Mouse (Mus musculus) testis, postnatal 10 days (tissue): ENCODE measurements at regions not wholly inside any gene's neighbourhood (a gene's known extent, or its start where the extent isn't known, plus 50 kb on each side); places are given as distances from the start of the nearest gene placed in this dataset.
A peak's percentile ranks its signal among the peaks of the same experiment; 100 is the strongest.

Source experiments
- DNase-seq: peaks from one replicate; pipeline ENCODE4 v3.0.0; 2021; ENCODE audit warnings: low spot score

DNA sequence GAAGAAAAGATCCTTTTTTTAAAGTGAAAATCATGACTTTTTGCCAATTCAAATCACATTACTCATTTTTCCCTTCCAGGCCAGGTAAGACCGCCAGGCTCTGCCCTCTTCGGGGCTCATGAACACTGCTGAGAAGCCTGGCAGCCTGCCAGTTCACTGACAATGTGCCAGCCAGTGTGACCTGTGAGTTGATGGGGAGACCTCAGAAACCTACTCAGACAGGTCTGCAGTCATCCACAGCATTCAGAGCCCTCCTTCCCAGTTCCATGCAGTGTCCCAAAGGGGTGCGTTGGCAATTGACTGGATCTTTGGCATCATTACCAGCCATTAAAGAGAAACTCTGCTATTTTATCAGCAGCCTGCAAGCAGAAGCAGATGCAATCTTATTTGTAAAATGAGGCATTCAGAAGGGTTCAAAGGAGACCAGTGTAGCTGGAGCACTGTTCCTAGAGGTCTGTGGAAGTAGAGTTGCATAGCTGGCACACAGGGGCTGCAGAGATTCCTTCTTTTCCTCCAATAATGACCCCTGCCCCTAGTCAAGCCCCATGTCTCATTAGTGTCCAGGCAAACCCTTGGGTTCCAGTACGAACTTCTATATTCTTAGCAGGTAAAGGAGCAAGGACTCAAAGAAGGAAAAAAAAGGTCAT is 384.4 kb downstream of the Rapgef2 start:
- DNase-seq = peak; percentile 54

DNA sequence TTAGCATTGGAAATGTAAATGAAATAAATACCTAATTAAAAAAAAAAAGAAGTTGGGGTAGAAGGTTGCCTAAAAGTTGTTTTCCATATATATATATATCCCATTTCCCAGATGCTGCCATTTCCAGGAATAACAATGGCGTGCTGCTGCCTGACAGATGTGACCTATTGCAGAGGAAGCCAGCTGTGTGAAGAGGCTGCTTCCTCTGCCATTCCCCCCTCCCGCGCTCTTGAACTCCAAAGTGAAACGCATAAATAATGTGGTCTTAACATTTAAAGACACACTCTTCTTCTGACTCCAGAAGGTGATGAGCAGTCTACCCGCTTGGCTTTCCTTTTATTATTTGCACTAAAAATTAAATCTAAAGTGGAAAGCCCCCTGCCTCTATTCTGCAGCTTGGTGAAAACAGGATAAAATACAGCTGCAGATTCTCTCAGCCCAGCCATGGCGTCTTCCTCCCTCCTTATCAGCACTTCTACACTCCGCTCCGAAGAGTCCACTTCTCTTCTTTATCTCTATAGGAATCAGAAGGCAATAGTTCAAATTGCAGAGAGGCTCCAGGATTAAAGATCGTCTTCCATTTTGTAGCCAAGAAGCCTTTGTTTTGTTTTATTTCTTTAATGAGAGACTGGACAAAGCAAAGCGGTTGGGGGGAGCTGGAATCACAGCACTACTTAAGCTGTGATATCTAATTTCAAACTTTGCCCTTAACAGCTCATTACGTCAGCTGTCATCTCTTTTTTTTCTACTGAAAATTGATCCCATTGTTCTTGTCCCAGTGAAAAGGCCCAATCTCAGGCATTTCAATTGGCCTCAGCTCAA is 385.1 kb downstream of the Rapgef2 start:
- DNase-seq = no peak

DNA sequence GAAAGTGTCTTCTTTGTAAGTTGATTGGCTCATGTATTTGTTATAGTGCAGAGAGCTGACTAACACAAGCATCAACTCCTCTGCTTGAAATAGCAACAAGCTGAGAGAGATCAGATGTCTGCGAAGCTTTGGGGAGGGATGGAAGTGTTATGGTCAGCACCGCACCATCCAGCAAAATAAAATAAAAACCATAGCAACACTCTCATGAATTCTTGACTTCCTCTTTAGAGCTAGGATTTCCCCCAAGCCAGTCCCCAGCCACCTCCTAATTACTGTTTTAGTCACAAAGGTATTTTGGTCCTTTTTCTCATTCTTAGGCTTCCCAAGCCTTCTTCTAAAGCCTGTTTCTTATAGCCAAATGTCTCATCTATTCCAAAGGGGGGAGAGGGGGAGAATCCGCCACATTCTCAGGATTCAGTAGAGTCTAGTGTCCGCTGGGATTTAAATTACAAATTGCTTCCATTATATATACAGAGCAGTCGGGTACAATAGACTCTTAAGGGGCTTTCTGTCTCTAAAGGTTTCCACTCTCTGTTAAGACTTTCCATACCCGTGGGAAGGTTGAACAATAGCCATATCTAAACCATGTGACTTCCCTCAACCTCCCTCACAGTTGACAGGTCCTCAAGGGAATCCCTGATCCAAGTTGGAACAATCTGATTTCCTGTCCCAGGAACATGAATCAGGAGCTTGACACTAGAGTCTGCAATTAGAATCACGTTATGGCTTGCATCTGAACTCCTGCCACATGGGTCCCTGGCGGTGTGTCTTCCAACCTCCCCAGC is 386.7 kb downstream of the Rapgef2 start:
- no peak for DNase-seq

DNA sequence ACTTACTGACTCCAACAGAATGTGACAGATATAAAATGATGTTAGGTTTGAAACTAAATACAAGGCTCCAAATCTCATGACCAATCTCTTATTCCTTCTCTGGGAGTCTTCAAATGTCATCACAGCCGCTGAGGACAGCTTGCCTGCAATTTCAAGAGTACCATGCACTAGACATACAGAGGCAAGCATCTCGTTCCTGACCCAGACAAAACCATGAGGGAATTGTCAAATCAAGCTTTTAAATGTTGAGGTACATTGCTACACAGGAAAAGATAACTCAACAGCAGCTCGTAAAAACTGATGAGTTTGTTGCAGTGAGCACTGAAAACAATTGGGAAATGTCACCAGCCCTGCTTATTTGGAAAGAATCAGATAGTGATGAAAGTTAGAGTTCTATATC is 397.0 kb downstream of the Rapgef2 start:
- DNase-seq = no peak

DNA sequence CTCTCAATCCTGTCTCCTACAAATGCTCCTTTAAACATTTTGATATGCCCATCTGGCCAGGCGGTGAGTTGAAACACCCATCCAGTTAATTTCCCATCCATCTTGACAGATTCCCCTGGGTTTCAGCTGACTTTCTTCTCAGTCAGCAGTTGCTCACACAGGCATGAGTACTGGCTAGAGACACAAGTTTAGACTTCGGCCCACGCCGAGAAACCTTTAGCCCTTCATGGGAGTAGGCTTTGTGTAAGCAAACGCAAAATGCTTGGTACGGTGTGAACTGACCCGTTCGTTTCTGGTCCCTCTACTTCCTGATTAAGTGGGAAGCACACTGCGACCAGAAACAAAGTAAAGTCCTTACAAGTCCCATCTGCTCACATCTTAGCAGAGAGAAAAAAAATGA is 401.6 kb downstream of the Rapgef2 start:
- no peak for DNase-seq

DNA sequence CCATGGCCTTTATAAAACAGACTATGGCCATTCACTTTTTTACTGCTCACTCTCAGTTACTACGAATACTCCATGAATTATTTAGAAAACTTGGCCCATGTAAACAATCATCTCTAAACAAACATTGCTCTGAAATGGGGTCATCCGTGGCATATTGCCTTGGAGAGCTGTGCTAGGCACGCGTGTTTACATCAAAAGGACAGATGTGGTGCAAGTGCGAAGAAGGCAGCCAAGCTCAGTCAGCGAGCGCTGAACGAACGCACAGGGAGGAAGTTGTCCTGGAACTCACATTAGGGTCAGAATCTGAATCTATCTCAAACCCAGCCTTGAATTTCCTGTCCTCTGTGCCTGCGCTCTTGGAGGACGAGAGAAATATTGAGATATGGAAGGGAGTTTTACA is 402.3 kb downstream of the Rapgef2 start:
- no peak for DNase-seq

DNA sequence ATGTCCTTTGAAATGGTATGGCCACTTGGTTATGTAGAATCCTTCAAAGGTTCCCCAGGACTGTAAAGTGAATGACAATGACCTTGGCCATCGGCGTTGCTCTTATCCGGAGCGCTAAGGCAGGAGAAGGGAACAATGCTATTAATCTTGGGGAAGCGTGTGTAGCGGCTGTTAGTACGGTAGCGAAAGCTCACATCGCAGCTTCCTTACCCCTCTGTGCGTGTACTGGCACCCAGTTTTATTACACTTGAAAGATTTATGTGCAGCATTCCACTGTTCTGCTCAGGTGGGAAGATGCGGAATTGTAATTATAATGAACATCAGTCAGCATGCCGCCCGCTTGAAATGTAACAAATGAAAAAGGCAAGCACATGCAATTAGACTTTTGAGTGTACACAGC is 406.2 kb downstream of the Rapgef2 start:
- no peak for DNase-seq

DNA sequence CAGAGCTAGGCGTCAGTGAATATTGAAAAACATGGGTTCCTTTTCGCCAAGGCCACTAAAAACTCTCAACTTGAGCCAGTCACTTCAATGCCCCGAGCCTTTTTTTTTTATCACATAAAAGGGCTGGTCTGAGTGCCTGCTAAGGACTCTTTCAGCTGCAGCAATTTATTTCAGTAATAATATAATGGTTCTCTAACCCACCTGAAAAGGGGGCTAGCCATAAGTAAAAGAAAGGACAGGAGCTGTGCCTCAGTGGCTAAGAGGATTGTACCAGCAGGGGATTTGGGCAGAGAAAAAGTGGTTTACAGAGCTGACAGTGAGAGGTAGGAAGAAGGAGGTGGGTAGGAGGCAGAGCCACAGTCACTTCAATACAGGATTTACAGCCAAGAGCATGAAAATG is 409.0 kb downstream of the Rapgef2 start:
- no peak for DNase-seq

DNA sequence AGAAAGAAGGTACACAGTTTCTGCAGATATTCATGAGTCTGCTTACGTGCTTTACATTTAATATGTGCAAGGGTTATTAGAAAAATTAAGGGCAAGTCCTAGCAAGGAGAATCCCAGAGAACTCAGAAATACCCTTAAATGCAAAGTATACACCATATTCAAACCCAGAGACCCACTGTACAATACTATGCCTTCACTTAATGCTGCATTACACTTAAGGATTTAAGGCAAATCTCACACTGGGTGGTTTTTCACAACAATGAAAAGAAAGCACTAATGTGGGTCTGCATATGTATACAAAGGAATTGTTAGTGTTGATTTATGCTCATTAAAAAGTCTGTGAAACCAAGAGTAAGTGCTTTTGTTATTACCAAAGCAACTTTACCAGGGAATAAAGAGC is 419.4 kb downstream of the Rapgef2 start:
- DNase-seq = no peak

DNA sequence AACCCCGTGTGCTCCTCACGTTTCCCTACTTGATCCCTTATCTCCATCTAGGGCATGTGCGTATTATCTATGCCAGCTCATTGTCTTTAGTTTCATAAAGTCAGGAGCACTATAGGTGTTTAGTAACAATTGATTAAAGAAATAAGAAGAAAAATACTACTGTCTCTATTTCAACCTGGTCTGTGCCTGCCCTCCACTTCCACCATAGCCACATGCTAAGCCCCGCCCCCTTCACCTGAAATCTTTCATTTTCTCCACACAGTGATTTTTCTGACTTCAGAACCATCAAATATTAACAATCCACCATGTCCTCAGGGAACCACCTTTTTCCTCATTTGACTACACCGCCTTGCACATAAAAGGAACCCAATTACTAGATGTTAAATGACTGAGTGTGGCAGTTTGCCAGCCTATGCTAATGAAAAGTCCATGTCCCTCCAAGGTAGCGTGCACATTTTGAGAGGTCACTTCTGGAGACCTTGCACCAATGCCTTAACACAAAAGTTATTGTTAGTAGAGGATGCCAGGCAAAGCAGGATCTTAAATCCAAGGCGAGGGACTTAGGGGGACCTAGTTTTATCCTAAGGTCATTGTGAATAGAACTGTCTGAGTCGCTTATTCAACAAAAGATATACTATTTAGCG is 420.1 kb downstream of the Rapgef2 start:
- DNase-seq = no peak

DNA sequence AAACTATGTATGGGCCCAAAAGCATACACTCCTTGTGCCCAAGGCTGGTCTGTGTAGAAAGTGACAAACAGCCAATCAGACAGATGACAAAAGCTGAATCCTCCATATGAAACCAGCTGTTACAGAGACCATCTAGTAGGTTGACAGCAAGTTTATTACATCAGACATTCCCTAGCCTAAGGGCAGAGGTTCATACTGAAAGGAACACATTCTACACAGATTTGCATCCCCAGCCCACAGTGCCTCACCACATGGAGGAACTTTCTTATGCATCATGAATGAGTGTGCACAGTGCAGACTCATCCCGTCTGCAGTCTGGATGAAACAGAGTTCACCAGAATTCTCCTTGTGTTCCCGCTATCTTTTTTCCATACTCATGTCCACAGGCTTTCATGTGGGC is 423.3 kb downstream of the Rapgef2 start:
- no peak for DNase-seq

DNA sequence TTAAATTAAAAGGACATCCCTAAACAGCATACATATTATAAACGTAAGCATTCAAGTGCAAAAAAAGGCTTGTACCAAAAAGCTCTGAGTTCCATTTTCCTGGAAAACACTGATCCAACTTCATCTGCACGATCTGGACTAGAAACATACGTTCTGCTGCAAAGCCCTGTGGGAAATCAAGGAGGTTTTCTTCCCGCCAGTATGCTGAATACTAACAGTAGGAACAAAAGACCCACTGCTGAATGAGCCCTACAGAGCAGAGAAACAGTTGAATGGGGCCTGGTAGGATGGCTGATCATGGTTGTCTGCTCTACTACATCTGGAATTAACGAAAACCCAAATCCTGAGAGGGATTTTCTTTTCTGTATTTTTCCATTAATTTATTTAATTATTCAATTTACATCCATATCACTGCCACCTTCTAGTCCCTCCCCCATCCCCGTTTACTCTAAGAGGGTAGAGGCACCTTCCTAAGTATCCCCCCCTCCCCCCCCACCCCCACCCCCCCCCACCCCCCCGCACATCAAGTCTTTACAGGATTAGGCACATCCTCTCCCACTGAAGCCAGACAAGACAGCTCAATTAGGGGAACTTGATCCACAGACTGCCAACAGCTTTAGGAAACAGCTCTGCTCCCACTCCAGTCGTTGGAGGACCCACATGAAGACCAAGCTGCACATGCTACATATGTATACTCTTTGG is 439.5 kb downstream of the Rapgef2 start:
- DNase-seq = no peak

DNA sequence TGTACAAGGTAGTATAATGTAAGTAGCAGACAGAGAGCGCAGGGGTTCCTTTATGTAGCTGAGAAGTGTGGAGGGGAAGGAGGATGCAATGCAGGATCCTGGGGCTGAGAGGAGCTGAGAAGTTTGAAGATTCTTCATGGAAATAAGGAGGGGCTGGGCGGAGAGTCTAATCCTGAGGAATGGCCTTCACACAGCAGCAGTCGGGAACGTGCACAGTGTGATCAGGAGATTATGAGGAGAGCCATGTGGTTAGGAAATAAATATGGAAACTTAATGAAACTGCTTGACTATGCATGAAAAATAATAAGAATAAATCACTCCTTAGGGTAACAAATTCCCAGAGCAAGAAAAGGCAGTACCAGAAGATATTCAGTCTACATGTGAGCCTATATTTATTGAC is 445.1 kb downstream of the Rapgef2 start:
- no peak for DNase-seq

DNA sequence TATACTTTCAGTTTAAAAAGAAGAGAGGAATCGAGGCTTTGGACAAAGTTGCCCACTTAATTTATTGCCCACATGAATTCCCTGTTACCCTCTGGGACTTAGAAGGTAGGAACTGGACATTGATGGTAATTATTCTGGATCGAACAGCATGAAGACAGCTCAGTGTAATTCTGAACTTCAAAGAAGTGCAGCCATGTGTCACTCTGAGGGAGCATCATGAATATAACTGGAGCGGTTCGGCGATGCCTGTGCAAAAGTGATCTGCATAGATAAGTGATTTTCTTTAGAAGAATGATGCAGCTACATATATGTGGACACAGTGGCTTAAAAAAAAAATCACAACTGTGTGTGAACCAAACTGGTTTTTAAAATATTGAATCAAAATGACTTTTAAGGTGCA is 449.5 kb downstream of the Rapgef2 start:
- no peak for DNase-seq

DNA sequence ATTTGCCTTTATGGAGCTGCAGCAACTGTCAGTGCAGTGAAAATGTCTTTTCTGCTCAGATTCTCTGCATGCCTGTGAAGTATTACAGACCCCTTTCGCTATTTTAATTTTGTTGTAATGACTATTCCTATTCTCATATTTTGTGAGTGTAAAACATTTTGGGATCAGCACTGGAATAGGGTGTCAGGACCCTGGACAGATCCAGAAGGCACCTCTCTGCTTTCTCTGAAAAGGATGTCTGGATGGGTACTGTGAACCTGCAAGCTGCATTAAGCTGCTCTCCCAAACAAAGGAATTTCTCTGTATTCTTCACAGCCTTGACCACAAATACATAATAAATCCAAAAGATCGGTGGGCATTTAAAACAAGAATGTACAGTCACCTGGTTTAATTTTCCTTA is 460.8 kb downstream of the Rapgef2 start:
- DNase-seq = peak; percentile 66

DNA sequence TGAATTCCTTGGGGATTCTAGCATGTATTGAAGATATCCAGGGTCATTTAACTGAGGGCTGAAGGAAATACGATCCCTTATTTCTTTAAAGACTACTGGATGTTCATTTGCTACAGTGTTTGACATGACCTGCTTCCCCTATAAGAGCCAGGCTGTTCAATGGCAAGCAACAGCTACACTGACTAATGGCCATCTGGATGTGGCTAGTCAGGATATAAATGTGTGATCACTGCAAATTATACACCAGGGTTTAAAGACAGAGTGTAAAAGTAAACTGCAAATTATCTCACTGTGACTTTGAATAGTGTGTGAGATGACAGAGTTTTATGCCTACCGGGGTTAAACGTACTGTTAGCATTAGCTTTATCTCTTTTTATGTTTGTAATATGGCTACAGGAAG is 473.9 kb downstream of the Rapgef2 start:
- no peak for DNase-seq

DNA sequence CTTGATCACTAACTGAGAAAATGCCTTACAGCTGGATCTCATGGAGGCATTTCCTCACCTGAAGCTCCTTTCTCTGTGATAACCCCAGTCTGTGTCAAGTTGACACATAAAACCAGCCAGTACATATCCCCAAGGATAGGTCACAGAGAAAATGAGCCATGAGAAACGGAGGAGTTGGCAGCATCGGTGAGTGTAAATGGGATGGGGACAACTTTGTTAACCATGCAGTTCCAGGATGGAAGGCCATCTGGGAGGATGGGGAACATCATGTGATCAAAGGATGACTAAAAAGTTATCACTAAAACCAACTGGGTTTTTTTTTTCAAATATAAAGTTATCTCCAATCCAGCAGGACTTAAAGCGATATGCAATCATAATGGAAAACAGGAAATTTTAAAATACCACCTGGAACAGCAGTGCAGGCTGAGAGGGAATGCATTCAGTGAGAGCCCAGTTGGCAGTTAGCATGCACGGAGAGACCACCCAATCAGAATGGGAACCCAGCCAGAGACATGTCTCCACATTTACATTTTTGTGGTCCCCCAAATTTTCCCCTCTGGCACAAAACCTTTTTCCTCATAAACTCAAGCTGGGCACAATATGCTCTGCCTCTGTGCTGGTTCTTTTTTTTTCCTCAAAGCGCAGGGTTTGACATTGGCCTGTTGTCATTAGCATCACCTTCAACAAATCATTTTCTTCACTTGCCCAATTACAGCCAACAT is 475.7 kb downstream of the Rapgef2 start:
- DNase-seq = no peak

DNA sequence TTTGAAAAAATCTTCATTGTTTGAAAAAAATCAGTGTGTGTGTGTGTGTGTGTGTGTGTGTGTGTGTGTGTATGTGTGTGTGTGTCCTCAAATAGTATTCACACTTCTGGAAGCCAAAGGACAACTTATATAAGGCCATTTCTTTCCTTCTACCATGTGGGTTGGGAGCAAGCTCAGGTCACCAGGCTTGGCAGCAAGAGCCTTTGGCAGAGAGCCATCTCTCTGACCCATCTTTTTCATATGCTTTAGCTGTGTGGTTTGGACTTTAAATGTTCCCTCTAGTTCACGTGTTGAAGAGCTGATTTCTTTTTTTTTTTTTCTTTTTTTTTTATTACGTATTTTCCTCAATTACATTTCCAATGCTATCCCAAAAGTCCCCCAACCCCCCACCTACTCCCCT is 483.1 kb downstream of the Rapgef2 start:
- DNase-seq = no peak

DNA sequence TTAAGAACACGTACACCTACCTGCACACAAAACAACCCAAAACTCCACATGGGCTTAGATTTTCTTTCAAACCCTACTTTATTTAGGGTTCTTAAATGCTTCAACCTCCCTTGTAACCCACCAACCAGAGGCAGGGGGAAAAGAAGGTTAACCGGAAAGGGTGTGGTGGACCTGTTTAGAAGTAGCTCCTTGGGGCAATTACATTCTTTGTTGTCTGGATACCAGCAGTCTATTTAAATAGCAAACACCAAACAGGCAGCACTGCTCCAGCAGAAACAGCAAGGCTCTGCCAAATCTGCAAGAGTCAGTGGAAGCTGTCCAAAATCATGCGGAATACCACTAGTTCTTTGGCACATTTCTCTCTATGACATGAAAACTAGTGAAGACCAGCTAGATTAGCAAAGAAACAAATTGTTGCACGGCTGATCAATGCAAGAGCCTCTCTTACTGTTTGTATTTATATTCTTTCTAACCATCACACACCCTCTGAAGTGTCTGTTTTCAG is 490.3 kb downstream of the Rapgef2 start:
- no peak for DNase-seq

DNA sequence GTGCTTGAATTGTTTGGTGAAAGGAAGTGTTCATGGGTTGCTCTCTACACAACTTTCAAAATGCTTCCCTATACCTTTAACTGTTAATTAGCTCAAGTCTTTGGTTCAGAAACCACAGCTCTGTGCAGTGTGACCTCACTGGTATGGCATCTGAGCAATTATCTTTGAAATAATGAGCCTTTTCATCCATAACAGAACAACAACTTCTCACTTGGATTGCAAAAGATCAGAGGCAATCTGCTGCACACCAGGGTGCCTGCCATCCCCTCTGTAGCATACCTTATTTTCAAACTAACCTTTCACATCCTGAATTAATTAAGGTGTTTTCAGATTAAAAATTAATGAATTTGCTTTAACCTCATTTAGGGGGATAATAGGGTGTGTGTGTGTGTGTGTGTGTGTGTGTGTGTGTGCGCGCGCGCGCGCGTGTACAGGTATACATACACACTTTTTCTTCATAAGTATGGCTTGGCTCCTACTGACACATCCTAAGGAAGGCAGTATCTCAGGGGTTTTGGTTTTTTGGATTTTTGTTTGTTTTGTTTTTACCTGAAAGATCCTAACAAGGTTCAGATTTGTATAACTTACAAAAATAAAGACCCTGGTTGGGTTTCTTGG is 493.8 kb downstream of the Rapgef2 start:
- DNase-seq = no peak

DNA sequence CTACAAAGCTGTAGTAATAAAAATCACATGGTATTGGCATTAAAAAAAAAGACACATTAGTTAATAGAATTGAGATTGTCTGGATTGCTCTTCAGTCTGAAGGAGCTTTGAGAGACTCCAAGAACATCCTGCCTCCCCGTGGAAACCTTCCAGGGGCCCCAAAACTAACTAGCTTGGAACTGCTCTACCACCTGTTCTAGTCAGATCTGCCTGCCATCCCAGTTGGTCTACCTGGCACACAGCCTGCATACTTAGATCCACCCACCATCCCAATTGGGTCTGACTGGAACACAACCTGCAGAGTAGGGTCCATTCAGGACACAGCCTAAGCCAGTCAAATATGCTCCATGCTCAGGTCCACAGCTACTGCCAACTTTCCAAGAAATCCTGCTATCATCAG is 503.6 kb downstream of the Rapgef2 start:
- no peak for DNase-seq
